Comparison of ENCODE assay signal across 9 mouse cellular contexts in the genomic region with DNA sequence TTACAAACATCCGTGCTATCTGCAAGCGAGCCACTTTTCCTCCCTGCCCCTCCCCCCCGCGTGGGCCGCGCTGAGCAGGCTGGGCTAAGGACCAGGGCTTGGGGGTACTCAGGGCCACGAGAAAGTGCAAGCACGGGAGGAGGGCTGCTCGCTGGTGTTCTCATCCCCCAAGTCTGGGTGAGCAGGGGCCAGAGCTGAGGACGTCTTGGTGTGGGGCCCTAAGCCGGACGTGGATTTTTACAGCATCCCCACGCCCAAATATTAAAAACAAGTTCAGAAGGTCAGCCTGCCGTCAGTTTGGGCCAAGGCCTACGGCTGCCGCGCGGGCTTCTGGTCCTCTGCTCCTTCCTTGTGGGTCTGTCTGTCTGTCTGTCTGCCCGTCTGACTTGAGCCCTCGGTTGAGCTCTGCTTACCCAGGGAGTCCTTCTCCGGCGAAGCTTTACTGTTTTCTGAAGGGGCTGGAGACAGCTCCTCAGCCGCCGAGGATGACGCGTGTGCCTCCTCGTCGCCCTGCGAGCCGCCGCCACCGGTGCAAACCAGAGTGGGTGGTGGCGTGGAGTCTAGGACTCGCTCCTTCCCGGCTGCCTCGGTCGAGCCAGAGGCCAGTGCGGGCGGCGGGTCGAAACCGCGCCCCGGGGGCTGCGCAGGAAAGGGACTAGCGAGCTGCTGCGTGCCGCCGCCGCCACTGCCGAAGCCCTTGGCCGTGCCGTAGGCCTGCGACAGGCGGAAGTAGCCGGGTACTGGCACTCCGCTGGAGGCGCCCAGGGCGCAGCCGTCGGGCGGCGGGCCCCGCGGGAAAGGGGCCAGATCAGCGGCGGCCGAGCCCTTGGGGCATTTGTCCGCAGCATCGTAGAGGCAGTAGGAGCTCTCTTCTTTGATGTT. TPM values are rescaled to one million over a fixed set of nuclear protein-coding genes. Genes with fewer than 3 reads are reported as not detected.
DNase-seq lines count a peak whose midpoint lies in the region; ATAC-seq and TF ChIP-seq lines count a peak whose summit lies in the region.
"Had no signal": no experiment of that assay in that cellular context is flagged by ENCODE, and none has a peak within 500 bp of the region (broad histone marks: within the 10 kb centered on the region; RNA-seq: fewer than 3 reads in every experiment).

No protein-coding gene starts in this region.

- TF ChIP-seq CTCF in bone marrow, adult 2 months (IDR thresholded peaks at IDR 0.05; ENCODE audit: control insufficient read depth, insufficient read depth, low read length): no peak

- H3ac ChIP-seq in myocyte (ENCODE audit: control insufficient read depth, insufficient read length): peak overlapping the region; percentile 73

- no peaks in the 10 kb centered on the region for H3K36me3 ChIP-seq in heart, embryonic 13.5 days
- no peaks in the 10 kb centered on the region for H3K36me3 ChIP-seq in myocyte (ENCODE audit: control insufficient read depth, insufficient read depth)
- no peaks in the 10 kb centered on the region for H3K36me3 ChIP-seq in forebrain, embryonic 12.5 days (replicated peaks)

- H3K79me2 ChIP-seq in myocyte (ENCODE audit: control insufficient read depth, insufficient read depth): peaks cover 90% of the 10 kb centered on the region

- ATAC-seq in heart, embryonic 13.5 days (ENCODE audit: extremely low read depth, insufficient number of reproducible peaks, low FRiP score, low TSS enrichment): no peak
- ATAC-seq in activated CD4-positive, CD25-positive, alpha-beta regulatory T cell, adult 4 months: no peak
- no peak for ATAC-seq in forebrain, embryonic 12.5 days (ENCODE audit: low FRiP score)

- DNase-seq in heart, postnatal 4 days: no peak
- peak; percentile 89 for DNase-seq in kidney, adult 18-20 months
- DNase-seq in adrenal gland, postnatal 14 days: no peak
- DNase-seq: layer of hippocampus, adult 9-11 months had no signal

- TF ChIP-seq POLR2A in bone marrow, adult 2 months (IDR thresholded peaks at IDR 0.05; ENCODE audit: borderline replicate concordance, control insufficient read depth, low read depth, low read length): no peak
- TF ChIP-seq POLR2A in myocyte (IDR thresholded peaks at IDR 0.05; ENCODE audit: insufficient read length, low read depth): peak; percentile 45

- H3K27me3 ChIP-seq in heart, embryonic 13.5 days (replicated peaks): peaks cover 99% of the 10 kb centered on the region
- H3K27me3 ChIP-seq in myocyte (ENCODE audit: control insufficient read depth, insufficient read depth, insufficient read length): no peaks in the 10 kb centered on the region
- H3K27me3 ChIP-seq in forebrain, embryonic 12.5 days: peaks cover 91% of the 10 kb centered on the region

- peak overlapping the region; percentile 11; the same call in 1 of the 2 replicates for H3K4me2 ChIP-seq in heart, embryonic 13.5 days
- peak overlapping the region; percentile 99 for H3K4me2 ChIP-seq in myocyte (ENCODE audit: low read depth)
- H3K4me2 ChIP-seq in forebrain, embryonic 12.5 days: no peak overlapping the region

- no peaks in the 10 kb centered on the region for H3K9me3 ChIP-seq in heart, embryonic 13.5 days
- no peaks in the 10 kb centered on the region for H3K9me3 ChIP-seq in forebrain, embryonic 12.5 days

- no peak overlapping the region for H3K27ac ChIP-seq in heart, embryonic 13.5 days (replicated peaks)
- peak overlapping the region; percentile 48; the same call in 1 of the 2 replicates for H3K27ac ChIP-seq in bone marrow, adult 2 months (ENCODE audit: control insufficient read depth, insufficient read depth, low read depth, low read length, poor library complexity)
- H3K27ac ChIP-seq in forebrain, embryonic 12.5 days: no peak overlapping the region

- H3K4me3 ChIP-seq in heart, embryonic 13.5 days: peak overlapping the region; percentile 23
- H3K4me3 ChIP-seq in bone marrow, adult 2 months (replicated peaks; ENCODE audit: control insufficient read depth, low read depth, low read length): peak overlapping the region; percentile 9
- H3K4me3 ChIP-seq in myocyte: peak overlapping the region; percentile 89
- H3K4me3 ChIP-seq in forebrain, embryonic 12.5 days (replicated peaks): no peak overlapping the region

- no peak overlapping the region for H3K9ac ChIP-seq in heart, embryonic 13.5 days
- H3K9ac ChIP-seq in forebrain, embryonic 12.5 days: no peak overlapping the region

- WGBS in heart, embryonic 13.5 days: 1% methylated on average over 68 of the region's 70 CpGs
- 2% methylated on average over 70 of the region's 70 CpGs for WGBS in bone marrow, adult 2 months
- WGBS in forebrain, embryonic 12.5 days: 3% methylated on average over 68 of the region's 70 CpGs

- H3K4me1 ChIP-seq in heart, embryonic 13.5 days: peaks cover 5% of the 10 kb centered on the region; the same call in 1 of the 2 replicates
- no peaks in the 10 kb centered on the region for H3K4me1 ChIP-seq in bone marrow, adult 2 months (ENCODE audit: control insufficient read depth, insufficient read depth, low read length)
- H3K4me1 ChIP-seq in forebrain, embryonic 12.5 days: no peaks in the 10 kb centered on the region

TF ChIP-seq in myocyte, 11 proteins besides CTCF, POLR2A, EP300 and RAD21:
- TF ChIP-seq POLR2AphosphoS2 (IDR thresholded peaks at IDR 0.05; ENCODE audit: insufficient read length, low read depth) (peak; percentile 57), MYOG (IDR thresholded peaks at IDR 0.05; ENCODE audit: control insufficient read depth in 1 of 3, insufficient read depth in 1 of 3, insufficient read length in 2 of 3, low read depth in 2 of 3) (no peak), SRF (IDR thresholded peaks at IDR 0.05; ENCODE audit: control insufficient read depth, insufficient read length, low read depth) (no peak), CEBPB (IDR thresholded peaks at IDR 0.05; ENCODE audit: insufficient read depth, poor library complexity, severe bottlenecking) (no peak), MYOD1 (IDR thresholded peaks at IDR 0.05; ENCODE audit: control insufficient read depth in 1 of 3, insufficient read length in 2 of 3, low read depth in 2 of 3) (peak in 1 of 3 experiments; percentile 18), REST (IDR thresholded peaks at IDR 0.05; ENCODE audit: insufficient read depth, insufficient read length) (no peak), E2F4 (IDR thresholded peaks at IDR 0.05; ENCODE audit: insufficient read depth) (no peak), USF1 (IDR thresholded peaks at IDR 0.05; ENCODE audit: low read depth) (no peak), TCF3 (IDR thresholded peaks at IDR 0.05; ENCODE audit: insufficient read length, low read depth) (no peak), TCF12 (IDR thresholded peaks at IDR 0.05; ENCODE audit: insufficient read depth, poor library complexity, severe bottlenecking) (no peak), MAX (IDR thresholded peaks at IDR 0.05; ENCODE audit: low read depth) (no peak)

RNA-seq across cellular contexts. Expression of a gene that starts 2.9 kb away (rescaled TPM):
- 0.10 and 0.17 TPM in 2 replicates for polyA plus RNA-seq in heart, embryonic 13.5 days (2015; fragmentation: Nextera tagmentation; extraction: Ambion mirVana)
- not detected for total RNA-seq in heart, postnatal 4 days (2021)
- polyA plus RNA-seq in bone marrow, adult 2 months (2011; ENCODE audit: insufficient read depth, insufficient read length, low replicate concordance, missing spikeins): 2.2 and 3.8 TPM in 2 replicates
- 17.7 TPM for polyA plus RNA-seq in myocyte (2012; fragmentation: generic; extraction: Trizol)
- polyA plus RNA-seq in activated CD4-positive, CD25-positive, alpha-beta regulatory T cell, adult 4 months (2017; shearing (Covaris generic)): under 1 TPM in 1 of 2 experiments, not detected in 1; 0.11 TPM
- not detected in 2 replicates for polyA plus RNA-seq in forebrain, embryonic 12.5 days (2016; fragmentation: Nextera tagmentation; extraction: Ambion mirVana)
- total RNA-seq in adrenal gland, postnatal 14 days (2021): 1.8 and 3.5 TPM in 2 replicates

RNA-seq across cellular contexts. Expression of a gene that starts 6.9 kb away (rescaled TPM):
- 0.09 TPM in 1 of 2 replicates, not detected in the other for polyA plus RNA-seq in heart, embryonic 13.5 days (2015; fragmentation: Nextera tagmentation; extraction: Ambion mirVana)
- total RNA-seq in heart, postnatal 4 days (2021): not detected
- polyA plus RNA-seq in bone marrow, adult 2 months (2011; ENCODE audit: insufficient read depth, insufficient read length, low replicate concordance, missing spikeins): 0.93 and 1.6 TPM in 2 replicates
- 15.8 TPM for polyA plus RNA-seq in myocyte (2012; fragmentation: generic; extraction: Trizol)
- polyA plus RNA-seq in activated CD4-positive, CD25-positive, alpha-beta regulatory T cell, adult 4 months (2017; shearing (Covaris generic)): not detected
- not detected in 2 replicates for polyA plus RNA-seq in forebrain, embryonic 12.5 days (2016; fragmentation: Nextera tagmentation; extraction: Ambion mirVana)
- total RNA-seq in adrenal gland, postnatal 14 days (2021): 0.15 and 0.68 TPM in 2 replicates

RNA-seq across cellular contexts. Expression of a gene that starts 11.8 kb away (rescaled TPM):
- not detected in 2 replicates for polyA plus RNA-seq in heart, embryonic 13.5 days (2015; fragmentation: Nextera tagmentation; extraction: Ambion mirVana)
- not detected for total RNA-seq in heart, postnatal 4 days (2021)
- 1.3 TPM in 1 of 2 replicates, not detected in the other for polyA plus RNA-seq in bone marrow, adult 2 months (2011; ENCODE audit: insufficient read depth, insufficient read length, low replicate concordance, missing spikeins)
- polyA plus RNA-seq in myocyte (2012; fragmentation: generic; extraction: Trizol): 10.9 TPM
- polyA plus RNA-seq in activated CD4-positive, CD25-positive, alpha-beta regulatory T cell, adult 4 months (2017; shearing (Covaris generic)): not detected
- not detected in 2 replicates for polyA plus RNA-seq in forebrain, embryonic 12.5 days (2016; fragmentation: Nextera tagmentation; extraction: Ambion mirVana)
- not detected in 2 replicates for total RNA-seq in adrenal gland, postnatal 14 days (2021)

RNA-seq across cellular contexts. Expression of a gene that starts 12.1 kb away (rescaled TPM):
- 0.46 and 0.59 TPM in 2 replicates for polyA plus RNA-seq in heart, embryonic 13.5 days (2015; fragmentation: Nextera tagmentation; extraction: Ambion mirVana)
- under 1 TPM in 1 of 2 experiments, not detected in 1; 0.20 TPM for total RNA-seq in heart, postnatal 4 days (2021)
- 1.4 and 2.8 TPM in 2 replicates for polyA plus RNA-seq in bone marrow, adult 2 months (2011; ENCODE audit: insufficient read depth, insufficient read length, low replicate concordance, missing spikeins)
- polyA plus RNA-seq in myocyte (2012; fragmentation: generic; extraction: Trizol): 11.9 TPM
- not detected for polyA plus RNA-seq in activated CD4-positive, CD25-positive, alpha-beta regulatory T cell, adult 4 months (2017; shearing (Covaris generic))
- polyA plus RNA-seq in forebrain, embryonic 12.5 days (2016; fragmentation: Nextera tagmentation; extraction: Ambion mirVana): not detected in 2 replicates
- 20.9 and 22.2 TPM in 2 replicates for total RNA-seq in adrenal gland, postnatal 14 days (2021)

RNA-seq across cellular contexts. Expression of a gene that starts 20.6 kb away (rescaled TPM):
- not detected in 2 replicates for polyA plus RNA-seq in heart, embryonic 13.5 days (2015; fragmentation: Nextera tagmentation; extraction: Ambion mirVana)
- not detected for total RNA-seq in heart, postnatal 4 days (2021)
- not detected in 2 replicates for polyA plus RNA-seq in bone marrow, adult 2 months (2011; ENCODE audit: insufficient read depth, insufficient read length, low replicate concordance, missing spikeins)
- polyA plus RNA-seq in myocyte (2012; fragmentation: generic; extraction: Trizol): 0.52 TPM
- polyA plus RNA-seq in activated CD4-positive, CD25-positive, alpha-beta regulatory T cell, adult 4 months (2017; shearing (Covaris generic)): not detected
- polyA plus RNA-seq in forebrain, embryonic 12.5 days (2016; fragmentation: Nextera tagmentation; extraction: Ambion mirVana): not detected in 2 replicates
- 1.3 and 1.4 TPM in 2 replicates for total RNA-seq in adrenal gland, postnatal 14 days (2021)
